Mouse (Mus musculus): ENCODE results near the gene Rps13. TPM values are rescaled to one million over a fixed set of nuclear protein-coding genes. Genes with fewer than 3 reads are reported as not detected.

Rps13 gene
- polyA plus RNA-seq, 1 experiment: 1,930 TPM

- no peak overlapping the region for H3K4me3 ChIP-seq (ENCODE audit: insufficient read depth, poor library complexity, severe bottlenecking)
- H3ac ChIP-seq (ENCODE audit: control insufficient read depth, insufficient read length, low read depth): no peak overlapping the region
- no peaks in the 10 kb centered on the region for H3K79me3 ChIP-seq (ENCODE audit: low read depth)
- no peaks in the 10 kb centered on the region for H3K36me3 ChIP-seq (ENCODE audit: control insufficient read depth, insufficient read depth)
- no peaks in the 10 kb centered on the region for H3K79me2 ChIP-seq (ENCODE audit: control insufficient read depth, insufficient read depth)
- H3K27me3 ChIP-seq (ENCODE audit: control insufficient read depth, insufficient read depth, insufficient read length): peaks cover 10% of the 10 kb centered on the region
- TF ChIP-seq CTCF (IDR thresholded peaks at IDR 0.05; ENCODE audit: control insufficient read depth, insufficient read depth, insufficient read length) (no peak), USF1 (IDR thresholded peaks at IDR 0.05; ENCODE audit: low read depth) (no peak), CEBPB (IDR thresholded peaks at IDR 0.05; ENCODE audit: low read depth) (no peak), MYOG (IDR thresholded peaks at IDR 0.05; ENCODE audit: control insufficient read depth, extremely low read depth, insufficient read length) (no peak), MAX (IDR thresholded peaks at IDR 0.05) (no peak), FOSL1 (IDR thresholded peaks at IDR 0.05; ENCODE audit: insufficient read depth, low read length, poor library complexity, severe bottlenecking) (no peak), MYOD1 (IDR thresholded peaks at IDR 0.05; ENCODE audit: control insufficient read depth, insufficient read length, low read depth) (no peak)
Observed at GRCm38 (mm10) chr7:116288996-116289395, 45.0 kb downstream of the Rps13 start.

- no peak overlapping the region for H3ac ChIP-seq (ENCODE audit: control insufficient read depth, insufficient read length, low read depth)
- H3K27me3 ChIP-seq (ENCODE audit: control insufficient read depth, insufficient read depth, insufficient read length): peaks cover 15% of the 10 kb centered on the region
- H3K79me2 ChIP-seq (ENCODE audit: control insufficient read depth, insufficient read depth): no peaks in the 10 kb centered on the region
- TF ChIP-seq MAX (IDR thresholded peaks at IDR 0.05): no peak
- TF ChIP-seq MYOD1 (IDR thresholded peaks at IDR 0.05; ENCODE audit: control insufficient read depth, insufficient read length, low read depth): no peak
- no peaks in the 10 kb centered on the region for H3K79me3 ChIP-seq (ENCODE audit: low read depth)
- no peaks in the 10 kb centered on the region for H3K36me3 ChIP-seq (ENCODE audit: control insufficient read depth, insufficient read depth)
- H3K4me3 ChIP-seq (ENCODE audit: insufficient read depth, poor library complexity, severe bottlenecking): no peak overlapping the region
Observed at GRCm38 (mm10) chr7:116287959-116288358, 46.0 kb downstream of the Rps13 start.

- Histone ChIP-seq H3K79me2 (ENCODE audit: control insufficient read depth, insufficient read depth) (no peaks in the 10 kb centered on the region), H3K79me3 (ENCODE audit: low read depth) (no peaks in the 10 kb centered on the region), H3K27me3 (ENCODE audit: control insufficient read depth, insufficient read depth, insufficient read length) (peaks cover 9% of the 10 kb centered on the region), H3K36me3 (ENCODE audit: control insufficient read depth, insufficient read depth) (no peaks in the 10 kb centered on the region), H3K4me3 (ENCODE audit: insufficient read depth, poor library complexity, severe bottlenecking) (no peak overlapping the region), H3ac (ENCODE audit: control insufficient read depth, insufficient read length, low read depth) (no peak overlapping the region)
- no peak for TF ChIP-seq FOSL1 (IDR thresholded peaks at IDR 0.05; ENCODE audit: insufficient read depth, low read length, poor library complexity, severe bottlenecking)
- TF ChIP-seq MYOG (IDR thresholded peaks at IDR 0.05; ENCODE audit: control insufficient read depth, extremely low read depth, insufficient read length): no peak
- TF ChIP-seq USF1 (IDR thresholded peaks at IDR 0.05; ENCODE audit: low read depth): no peak
- TF ChIP-seq MYOD1 (IDR thresholded peaks at IDR 0.05; ENCODE audit: control insufficient read depth, insufficient read length, low read depth): no peak
- no peak for TF ChIP-seq CTCF (IDR thresholded peaks at IDR 0.05; ENCODE audit: control insufficient read depth, insufficient read depth, insufficient read length)
- no peak for TF ChIP-seq CEBPB (IDR thresholded peaks at IDR 0.05; ENCODE audit: low read depth)
- no peak for TF ChIP-seq MAX (IDR thresholded peaks at IDR 0.05)
Observed at GRCm38 (mm10) chr7:116286611-116287355, 47.2 kb downstream of the Rps13 start.

GRCm38 (mm10) chr7:116286173-116286572 lies 47.8 kb downstream of the Rps13 start:
- H3K79me3 ChIP-seq (ENCODE audit: low read depth): no peaks in the 10 kb centered on the region
- H3K36me3 ChIP-seq (ENCODE audit: control insufficient read depth, insufficient read depth): no peaks in the 10 kb centered on the region
- H3K27me3 ChIP-seq (ENCODE audit: control insufficient read depth, insufficient read depth, insufficient read length): peaks cover 11% of the 10 kb centered on the region
- H3ac ChIP-seq (ENCODE audit: control insufficient read depth, insufficient read length, low read depth): no peak overlapping the region
- TF ChIP-seq USF1 (IDR thresholded peaks at IDR 0.05; ENCODE audit: low read depth): no peak
- no peak for TF ChIP-seq MYOG (IDR thresholded peaks at IDR 0.05; ENCODE audit: control insufficient read depth, extremely low read depth, insufficient read length)
- TF ChIP-seq MAX (IDR thresholded peaks at IDR 0.05): no peak
- no peak for TF ChIP-seq CTCF (IDR thresholded peaks at IDR 0.05; ENCODE audit: control insufficient read depth, insufficient read depth, insufficient read length)
- no peaks in the 10 kb centered on the region for H3K79me2 ChIP-seq (ENCODE audit: control insufficient read depth, insufficient read depth)
- H3K4me3 ChIP-seq (ENCODE audit: insufficient read depth, poor library complexity, severe bottlenecking): no peak overlapping the region

- Histone ChIP-seq H3K27me3 (ENCODE audit: control insufficient read depth, insufficient read depth, insufficient read length) (peaks cover 20% of the 10 kb centered on the region), H3K36me3 (ENCODE audit: control insufficient read depth, insufficient read depth) (no peaks in the 10 kb centered on the region), H3K79me3 (ENCODE audit: low read depth) (no peaks in the 10 kb centered on the region), H3ac (ENCODE audit: control insufficient read depth, insufficient read length, low read depth) (no peak overlapping the region), H3K4me3 (ENCODE audit: insufficient read depth, poor library complexity, severe bottlenecking) (no peak overlapping the region), H3K79me2 (ENCODE audit: control insufficient read depth, insufficient read depth) (no peaks in the 10 kb centered on the region)
- TF ChIP-seq MYOG (IDR thresholded peaks at IDR 0.05; ENCODE audit: control insufficient read depth, extremely low read depth, insufficient read length) (no peak), MYOD1 (IDR thresholded peaks at IDR 0.05; ENCODE audit: control insufficient read depth, insufficient read length, low read depth) (no peak), MAX (IDR thresholded peaks at IDR 0.05) (no peak), USF1 (IDR thresholded peaks at IDR 0.05; ENCODE audit: low read depth) (no peak), CTCF (IDR thresholded peaks at IDR 0.05; ENCODE audit: control insufficient read depth, insufficient read depth, insufficient read length) (no peak), CEBPB (IDR thresholded peaks at IDR 0.05; ENCODE audit: low read depth) (no peak), FOSL1 (IDR thresholded peaks at IDR 0.05; ENCODE audit: insufficient read depth, low read length, poor library complexity, severe bottlenecking) (no peak)
Observed at GRCm38 (mm10) chr7:116285216-116285615, 48.8 kb downstream of the Rps13 start.

DNA sequence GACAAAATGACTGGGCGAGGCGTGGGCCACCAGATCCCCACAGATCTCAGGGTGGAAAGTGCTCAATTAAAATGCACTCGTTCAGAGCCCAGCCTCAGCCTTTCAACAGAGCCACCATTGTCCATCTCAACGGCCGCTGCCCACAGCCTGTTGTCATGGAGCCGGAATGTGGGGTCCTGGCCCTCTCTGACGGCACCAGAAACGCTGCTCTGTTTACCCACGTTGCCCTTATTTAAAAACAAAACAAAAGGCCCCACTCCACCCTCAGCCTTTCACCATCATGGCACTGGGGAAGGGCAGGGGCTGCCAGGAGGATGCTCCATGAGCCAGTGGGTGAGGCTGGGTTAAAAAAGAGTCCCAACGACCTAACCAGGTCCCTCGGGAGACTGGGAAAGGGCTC lies 51.2 kb downstream of the Rps13 start:
- Histone ChIP-seq H3K27me3 (ENCODE audit: control insufficient read depth, insufficient read depth, insufficient read length) (peaks cover 27% of the 10 kb centered on the region), H3K79me3 (ENCODE audit: low read depth) (no peaks in the 10 kb centered on the region), H3K79me2 (ENCODE audit: control insufficient read depth, insufficient read depth) (no peaks in the 10 kb centered on the region), H3ac (ENCODE audit: control insufficient read depth, insufficient read length, low read depth) (no peak overlapping the region), H3K36me3 (ENCODE audit: control insufficient read depth, insufficient read depth) (no peaks in the 10 kb centered on the region), H3K4me3 (ENCODE audit: insufficient read depth, poor library complexity, severe bottlenecking) (no peak overlapping the region)
- no peak for TF ChIP-seq MYOG (IDR thresholded peaks at IDR 0.05; ENCODE audit: control insufficient read depth, extremely low read depth, insufficient read length)
- TF ChIP-seq MYOD1 (IDR thresholded peaks at IDR 0.05; ENCODE audit: control insufficient read depth, insufficient read length, low read depth): no peak
- no peak for TF ChIP-seq USF1 (IDR thresholded peaks at IDR 0.05; ENCODE audit: low read depth)
- TF ChIP-seq CEBPB (IDR thresholded peaks at IDR 0.05; ENCODE audit: low read depth): no peak
- no peak for TF ChIP-seq MAX (IDR thresholded peaks at IDR 0.05)
- no peak for TF ChIP-seq FOSL1 (IDR thresholded peaks at IDR 0.05; ENCODE audit: insufficient read depth, low read length, poor library complexity, severe bottlenecking)
- TF ChIP-seq CTCF (IDR thresholded peaks at IDR 0.05; ENCODE audit: control insufficient read depth, insufficient read depth, insufficient read length): no peak

Other genes starting within 250 kb of the Rps13 start
- 18.4 TPM for gene Gm4353, start 249.6 kb downstream of the Rps13 start, polyA plus RNA-seq (2012; fragmentation: generic; extraction: Trizol)
- gene Plekha7, start 25.8 kb downstream of the Rps13 start, polyA plus RNA-seq (2012; fragmentation: generic; extraction: Trizol): 0.25 TPM
- 4.1 TPM for gene Pik3c2a, start 109.3 kb upstream of the Rps13 start, polyA plus RNA-seq (2012; fragmentation: generic; extraction: Trizol)
- gene Nucb2, start 170.2 kb upstream of the Rps13 start, polyA plus RNA-seq (2012; fragmentation: generic; extraction: Trizol): 5.0 TPM

Data from C2C12 (cell line).